Mouse (Mus musculus): ENCODE data around the gene Slc40a1. TPM values are rescaled to one million over a fixed set of nuclear protein-coding genes. Genes with fewer than 3 reads are reported as not detected.

Slc40a1 gene
- polyA plus RNA-seq, 1 experiment from 2014 or later, result 17.3 TPM

- no peak for ATAC-seq (ENCODE audit: insufficient read depth, low FRiP score, low TSS enrichment)
- no peak for DNase-seq (ENCODE audit: low spot score)
- no peak overlapping the region for H3K4me2 ChIP-seq (ENCODE audit: low read depth)
- WGBS, result 90% methylated on average over 6 of the region's 6 CpGs
- H3K4me1 ChIP-seq (ENCODE audit: control insufficient read depth, insufficient read depth, low read length), result no peaks in the 10 kb centered on the region
- H3K27ac ChIP-seq (ENCODE audit: low read depth, low read length), result no peak overlapping the region
- no peaks in the 10 kb centered on the region for H3K27me3 ChIP-seq (ENCODE audit: control insufficient read depth, insufficient read depth, low read length)
- H3K4me3 ChIP-seq (ENCODE audit: low read depth, low read length), result no peak overlapping the region
- no peaks in the 10 kb centered on the region for H3K9me3 ChIP-seq (ENCODE audit: control insufficient read depth, low read length)
- H3K9ac ChIP-seq (ENCODE audit: low read length), result no peak overlapping the region
- H3K36me3 ChIP-seq (ENCODE audit: control insufficient read depth, insufficient read depth, low read length), result no peaks in the 10 kb centered on the region
These were observed 49.7 kb downstream of the Slc40a1 start for GRCm38 (mm10) chr1:45876450-45877198.

GRCm38 (mm10) chr1:45875640-45876039, 50.7 kb downstream of the Slc40a1 start:
- Histone ChIP-seq H3K4me1 (ENCODE audit: control insufficient read depth, insufficient read depth, low read length) (no peaks in the 10 kb centered on the region), H3K4me2 (ENCODE audit: low read depth) (no peak overlapping the region), H3K9me3 (ENCODE audit: control insufficient read depth, low read length) (no peaks in the 10 kb centered on the region), H3K9ac (ENCODE audit: low read length) (no peak overlapping the region), H3K27ac (ENCODE audit: low read depth, low read length) (no peak overlapping the region), H3K36me3 (ENCODE audit: control insufficient read depth, insufficient read depth, low read length) (no peaks in the 10 kb centered on the region), H3K27me3 (ENCODE audit: control insufficient read depth, insufficient read depth, low read length) (no peaks in the 10 kb centered on the region), H3K4me3 (ENCODE audit: low read depth, low read length) (no peak overlapping the region)
- ATAC-seq (ENCODE audit: insufficient read depth, low FRiP score, low TSS enrichment), result no peak
- no peak for DNase-seq (ENCODE audit: low spot score)
- WGBS, result 80% methylated on average over 2 of the region's 2 CpGs

- WGBS, result 86% methylated on average over 2 of the region's 2 CpGs
- no peaks in the 10 kb centered on the region for H3K9me3 ChIP-seq (ENCODE audit: control insufficient read depth, low read length)
- H3K4me2 ChIP-seq (ENCODE audit: low read depth), result no peak overlapping the region
- H3K9ac ChIP-seq (ENCODE audit: low read length), result no peak overlapping the region
- no peak for ATAC-seq (ENCODE audit: insufficient read depth, low FRiP score, low TSS enrichment)
- DNase-seq (ENCODE audit: low spot score), result no peak
- H3K36me3 ChIP-seq (ENCODE audit: control insufficient read depth, insufficient read depth, low read length), result no peaks in the 10 kb centered on the region
- no peaks in the 10 kb centered on the region for H3K4me1 ChIP-seq (ENCODE audit: control insufficient read depth, insufficient read depth, low read length)
- no peak overlapping the region for H3K27ac ChIP-seq (ENCODE audit: low read depth, low read length)
- H3K4me3 ChIP-seq (ENCODE audit: low read depth, low read length), result no peak overlapping the region
- H3K27me3 ChIP-seq (ENCODE audit: control insufficient read depth, insufficient read depth, low read length), result no peaks in the 10 kb centered on the region
These were observed 53.1 kb downstream of the Slc40a1 start for GRCm38 (mm10) chr1:45873250-45873649.

- Histone ChIP-seq H3K9me3 (ENCODE audit: control insufficient read depth, low read length) (no peaks in the 10 kb centered on the region), H3K4me1 (ENCODE audit: control insufficient read depth, insufficient read depth, low read length) (no peaks in the 10 kb centered on the region), H3K9ac (ENCODE audit: low read length) (no peak overlapping the region), H3K4me3 (ENCODE audit: low read depth, low read length) (no peak overlapping the region), H3K4me2 (ENCODE audit: low read depth) (no peak overlapping the region), H3K36me3 (ENCODE audit: control insufficient read depth, insufficient read depth, low read length) (no peaks in the 10 kb centered on the region), H3K27ac (ENCODE audit: low read depth, low read length) (no peak overlapping the region), H3K27me3 (ENCODE audit: control insufficient read depth, insufficient read depth, low read length) (no peaks in the 10 kb centered on the region)
- no peak for DNase-seq (ENCODE audit: low spot score)
- ATAC-seq (ENCODE audit: insufficient read depth, low FRiP score, low TSS enrichment), result no peak
- 83% methylated on average over 3 of the region's 3 CpGs for WGBS
These were observed 57.7 kb downstream of the Slc40a1 start for GRCm38 (mm10) chr1:45868479-45869137.

GRCm38 (mm10) chr1:45868050-45868449, 58.3 kb downstream of the Slc40a1 start:
- no peaks in the 10 kb centered on the region for H3K4me1 ChIP-seq (ENCODE audit: control insufficient read depth, insufficient read depth, low read length)
- no peak overlapping the region for H3K4me3 ChIP-seq (ENCODE audit: low read depth, low read length)
- ATAC-seq (ENCODE audit: insufficient read depth, low FRiP score, low TSS enrichment) (no peak), DNase-seq (ENCODE audit: low spot score) (no peak)
- WGBS, result 52% methylated on average over 1 of the region's 1 CpGs
- H3K9ac ChIP-seq (ENCODE audit: low read length), result no peak overlapping the region
- no peak overlapping the region for H3K27ac ChIP-seq (ENCODE audit: low read depth, low read length)
- H3K4me2 ChIP-seq (ENCODE audit: low read depth), result no peak overlapping the region
- no peaks in the 10 kb centered on the region for H3K9me3 ChIP-seq (ENCODE audit: control insufficient read depth, low read length)
- no peaks in the 10 kb centered on the region for H3K27me3 ChIP-seq (ENCODE audit: control insufficient read depth, insufficient read depth, low read length)
- no peaks in the 10 kb centered on the region for H3K36me3 ChIP-seq (ENCODE audit: control insufficient read depth, insufficient read depth, low read length)

- ATAC-seq (ENCODE audit: insufficient read depth, low FRiP score, low TSS enrichment) (no peak), DNase-seq (ENCODE audit: low spot score) (no peak)
- WGBS, result 65% methylated on average over 3 of the region's 3 CpGs
- Histone ChIP-seq H3K4me3 (ENCODE audit: low read depth, low read length) (no peak overlapping the region), H3K36me3 (ENCODE audit: control insufficient read depth, insufficient read depth, low read length) (no peaks in the 10 kb centered on the region), H3K9me3 (ENCODE audit: control insufficient read depth, low read length) (no peaks in the 10 kb centered on the region), H3K4me1 (ENCODE audit: control insufficient read depth, insufficient read depth, low read length) (no peaks in the 10 kb centered on the region), H3K4me2 (ENCODE audit: low read depth) (no peak overlapping the region), H3K9ac (ENCODE audit: low read length) (no peak overlapping the region), H3K27ac (ENCODE audit: low read depth, low read length) (no peak overlapping the region), H3K27me3 (ENCODE audit: control insufficient read depth, insufficient read depth, low read length) (no peaks in the 10 kb centered on the region)
These were observed 59.9 kb downstream of the Slc40a1 start for GRCm38 (mm10) chr1:45866288-45867018.

GRCm38 (mm10) chr1:45865727-45866126, 60.6 kb downstream of the Slc40a1 start:
- 71% methylated on average over 5 of the region's 5 CpGs for WGBS
- no peaks in the 10 kb centered on the region for H3K4me1 ChIP-seq (ENCODE audit: control insufficient read depth, insufficient read depth, low read length)
- no peak overlapping the region for H3K4me3 ChIP-seq (ENCODE audit: low read depth, low read length)
- ATAC-seq (ENCODE audit: insufficient read depth, low FRiP score, low TSS enrichment), result no peak
- H3K27me3 ChIP-seq (ENCODE audit: control insufficient read depth, insufficient read depth, low read length), result no peaks in the 10 kb centered on the region
- no peaks in the 10 kb centered on the region for H3K36me3 ChIP-seq (ENCODE audit: control insufficient read depth, insufficient read depth, low read length)
- no peak for DNase-seq (ENCODE audit: low spot score)
- no peak overlapping the region for H3K27ac ChIP-seq (ENCODE audit: low read depth, low read length)
- H3K4me2 ChIP-seq (ENCODE audit: low read depth), result no peak overlapping the region
- H3K9me3 ChIP-seq (ENCODE audit: control insufficient read depth, low read length), result no peaks in the 10 kb centered on the region
- H3K9ac ChIP-seq (ENCODE audit: low read length), result no peak overlapping the region

- H3K4me3 ChIP-seq (ENCODE audit: low read depth, low read length), result no peak overlapping the region
- H3K4me2 ChIP-seq (ENCODE audit: low read depth), result no peak overlapping the region
- H3K9me3 ChIP-seq (ENCODE audit: control insufficient read depth, low read length), result no peaks in the 10 kb centered on the region
- no peak overlapping the region for H3K27ac ChIP-seq (ENCODE audit: low read depth, low read length)
- H3K36me3 ChIP-seq (ENCODE audit: control insufficient read depth, insufficient read depth, low read length), result no peaks in the 10 kb centered on the region
- 41% methylated on average over 1 of the region's 1 CpGs for WGBS
- DNase-seq (ENCODE audit: low spot score) (no peak), ATAC-seq (ENCODE audit: insufficient read depth, low FRiP score, low TSS enrichment) (no peak)
- no peaks in the 10 kb centered on the region for H3K4me1 ChIP-seq (ENCODE audit: control insufficient read depth, insufficient read depth, low read length)
- H3K9ac ChIP-seq (ENCODE audit: low read length), result no peak overlapping the region
- no peaks in the 10 kb centered on the region for H3K27me3 ChIP-seq (ENCODE audit: control insufficient read depth, insufficient read depth, low read length)
These were observed 61.0 kb downstream of the Slc40a1 start for GRCm38 (mm10) chr1:45865316-45865715.
